In genomic region chr1:72237007-72237775, GRCm38 (mm10) we compare ENCODE assay signal across 8 mouse cellular contexts. TPM values are rescaled to one million over a fixed set of nuclear protein-coding genes. Genes with fewer than 3 reads are reported as not detected.
DNase-seq lines count a peak whose midpoint lies in the region; ATAC-seq and TF ChIP-seq lines count a peak whose summit lies in the region.

No protein-coding gene starts in this region.

- H3K27ac ChIP-seq in liver, adult 2 months (replicated peaks; ENCODE audit: insufficient read depth, low read depth, low read length) = no peak overlapping the region
- no peak overlapping the region for H3K27ac ChIP-seq in embryonic facial prominence, embryonic 15.5 days (replicated peaks)
- H3K27ac ChIP-seq in intestine, embryonic 14.5 days (ENCODE audit: low read depth) = no peak overlapping the region
- H3K27ac ChIP-seq in liver, embryonic 15.5 days (replicated peaks) = no peak overlapping the region

- DNase-seq in liver, adult 2 months (ENCODE audit: extremely low read depth, low read depth, low spot score) = peak; percentile 59
- DNase-seq in liver = no peak
- DNase-seq in Muller cell, postnatal 12 days (ENCODE audit: inconsistent ontology term) = peak; percentile 64
- DNase-seq in intestine, embryonic 14.5 days (ENCODE audit: low spot score) = no peak
- peak; percentile 27 to 36 for DNase-seq in right cerebral cortex, postnatal 36 days (ENCODE audit: low spot score in 2 of 2)
- no peak for DNase-seq in gastrocnemius, postnatal 25 days

- no peak for TF ChIP-seq POLR2A in liver, adult 2 months (IDR thresholded peaks at IDR 0.05; ENCODE audit: extremely low read depth, insufficient read depth, low read length)

- no peaks in the 10 kb centered on the region for H3K79me2 ChIP-seq in liver, adult 2 months (ENCODE audit: control insufficient read depth, insufficient read depth, low read length)

- H3K36me3 ChIP-seq in liver, adult 2 months (ENCODE audit: control insufficient read depth, insufficient read depth, low read length) = no peaks in the 10 kb centered on the region
- H3K36me3 ChIP-seq in embryonic facial prominence, embryonic 15.5 days = no peaks in the 10 kb centered on the region
- no peaks in the 10 kb centered on the region for H3K36me3 ChIP-seq in intestine, embryonic 14.5 days (ENCODE audit: control insufficient read depth, insufficient read depth, low read length)
- no peaks in the 10 kb centered on the region for H3K36me3 ChIP-seq in liver, embryonic 15.5 days (replicated peaks)

- H3K4me1 ChIP-seq in liver, adult 2 months (ENCODE audit: control insufficient read depth, insufficient read depth, low read length) = no peaks in the 10 kb centered on the region
- peaks cover 5% of the 10 kb centered on the region; the same call in 1 of the 2 replicates for H3K4me1 ChIP-seq in embryonic facial prominence, embryonic 15.5 days
- no peaks in the 10 kb centered on the region; the same call in 1 of the 2 replicates for H3K4me1 ChIP-seq in intestine, embryonic 14.5 days (replicated peaks; ENCODE audit: control insufficient read depth, insufficient read depth, low read length)
- H3K4me1 ChIP-seq in liver, embryonic 15.5 days (replicated peaks) = peaks cover 10% of the 10 kb centered on the region

- TF ChIP-seq CTCF in liver, adult 2 months (IDR thresholded peaks at IDR 0.05; ENCODE audit: low read depth, low read length) = no peak

- WGBS in liver, adult 2 months = 5% methylated on average over 13 of the region's 13 CpGs
- WGBS in embryonic facial prominence, embryonic 15.5 days = 2% methylated on average over 13 of the region's 13 CpGs
- WGBS in intestine, embryonic 14.5 days = 5% methylated on average over 11 of the region's 13 CpGs
- 1% methylated on average over 13 of the region's 13 CpGs for WGBS in liver, embryonic 15.5 days (ENCODE audit: insufficient replicate concordance)

- peak; percentile 34; the same call in 1 of the 2 replicates for ATAC-seq in embryonic facial prominence, embryonic 15.5 days (ENCODE audit: insufficient number of reproducible peaks, low FRiP score, low TSS enrichment, low read depth)
- ATAC-seq in intestine, embryonic 14.5 days (replicated peaks; ENCODE audit: low FRiP score, low TSS enrichment, low read depth) = no peak; the same call in none of the 2 replicates
- ATAC-seq in liver, embryonic 15.5 days (ENCODE audit: insufficient read depth) = peak; percentile 84

- no peak overlapping the region for H3K4me3 ChIP-seq in liver, adult 2 months (ENCODE audit: insufficient read depth, low read depth, low read length)
- H3K4me3 ChIP-seq in embryonic facial prominence, embryonic 15.5 days (replicated peaks) = peak overlapping the region; percentile 29
- H3K4me3 ChIP-seq in intestine, embryonic 14.5 days (ENCODE audit: low read depth, low read length) = peak overlapping the region; percentile 20; the same call in 1 of the 2 replicates
- no peak overlapping the region for H3K4me3 ChIP-seq in liver, embryonic 15.5 days (replicated peaks)

- no peaks in the 10 kb centered on the region; the same call in 1 of the 2 replicates for H3K27me3 ChIP-seq in liver, adult 2 months (ENCODE audit: control insufficient read depth, insufficient read depth, low read length)
- no peaks in the 10 kb centered on the region for H3K27me3 ChIP-seq in embryonic facial prominence, embryonic 15.5 days
- H3K27me3 ChIP-seq in intestine, embryonic 14.5 days (replicated peaks; ENCODE audit: control insufficient read depth, insufficient read depth, low read length) = 0 out of 2 replicates have a peak, but pooled peaks cover 3% of the 10 kb centered on the region
- H3K27me3 ChIP-seq in liver, embryonic 15.5 days = peaks cover 47% of the 10 kb centered on the region

- no peaks in the 10 kb centered on the region for H3K9me3 ChIP-seq in embryonic facial prominence, embryonic 15.5 days (replicated peaks)
- no peaks in the 10 kb centered on the region for H3K9me3 ChIP-seq in intestine, embryonic 14.5 days (ENCODE audit: control insufficient read depth, low read length)
- H3K9me3 ChIP-seq in liver, embryonic 15.5 days (replicated peaks) = no peaks in the 10 kb centered on the region

- H3K4me2 ChIP-seq in embryonic facial prominence, embryonic 15.5 days (replicated peaks) = peak overlapping the region; percentile 38
- H3K4me2 ChIP-seq in intestine, embryonic 14.5 days (ENCODE audit: low read length) = peak overlapping the region; percentile 43
- H3K4me2 ChIP-seq in liver, embryonic 15.5 days = no peak overlapping the region; the same call in 1 of the 2 replicates

- H3K9ac ChIP-seq in liver, adult 2 months (ENCODE audit: low read depth, low read length) = no peak overlapping the region
- no peak overlapping the region for H3K9ac ChIP-seq in embryonic facial prominence, embryonic 15.5 days
- no peak overlapping the region for H3K9ac ChIP-seq in intestine, embryonic 14.5 days (ENCODE audit: low read length)
- H3K9ac ChIP-seq in liver, embryonic 15.5 days = no peak overlapping the region

RNA-seq across cellular contexts. Expression of gene Mreg, which starts 25.1 kb away (rescaled TPM):
- 19.5 and 27.9 TPM in 2 replicates for total RNA-seq in liver, adult 2 months (2014; rRNA removed)
- polyA plus RNA-seq in liver, adult 2 months (2012; rRNA removed) = 43.1 and 56.6 TPM in 2 replicates
- polyA plus RNA-seq in embryonic facial prominence, embryonic 15.5 days (2015; fragmentation: Nextera tagmentation; extraction: Ambion mirVana) = 9.8 and 10.4 TPM in 2 replicates
- 9.6 and 12.4 TPM in 2 replicates for polyA plus RNA-seq in intestine, embryonic 14.5 days (2014; fragmentation: Nextera tagmentation; extraction: Ambion mirVana)
- polyA plus RNA-seq in liver, embryonic 15.5 days (2015; fragmentation: Nextera tagmentation; extraction: Ambion mirVana) = 7.6 and 8.1 TPM in 2 replicates
- total RNA-seq in gastrocnemius, postnatal 25 days (2021) = 10 to 100 TPM; 39.6 to 50.5 TPM

RNA-seq across cellular contexts. Expression of gene Pecr, which starts 46.9 kb away (rescaled TPM):
- 262 and 269 TPM in 2 replicates for total RNA-seq in liver, adult 2 months (2014; rRNA removed)
- 228 and 250 TPM in 2 replicates for polyA plus RNA-seq in liver, adult 2 months (2012; rRNA removed)
- 35.6 and 37.1 TPM in 2 replicates for polyA plus RNA-seq in embryonic facial prominence, embryonic 15.5 days (2015; fragmentation: Nextera tagmentation; extraction: Ambion mirVana)
- 41.3 and 46.1 TPM in 2 replicates for polyA plus RNA-seq in intestine, embryonic 14.5 days (2014; fragmentation: Nextera tagmentation; extraction: Ambion mirVana)
- polyA plus RNA-seq in liver, embryonic 15.5 days (2015; fragmentation: Nextera tagmentation; extraction: Ambion mirVana) = 66.1 and 71.5 TPM in 2 replicates
- 10 to 100 TPM; 19.1 to 20.7 TPM for total RNA-seq in gastrocnemius, postnatal 25 days (2021)

RNA-seq across cellular contexts. Expression of gene Tmem169, which starts 47.0 kb away (rescaled TPM):
- total RNA-seq in liver, adult 2 months (2014; rRNA removed) = 0.13 and 0.18 TPM in 2 replicates
- polyA plus RNA-seq in liver, adult 2 months (2012; rRNA removed) = 0.14 and 0.16 TPM in 2 replicates
- polyA plus RNA-seq in embryonic facial prominence, embryonic 15.5 days (2015; fragmentation: Nextera tagmentation; extraction: Ambion mirVana) = 3.1 and 3.7 TPM in 2 replicates
- polyA plus RNA-seq in intestine, embryonic 14.5 days (2014; fragmentation: Nextera tagmentation; extraction: Ambion mirVana) = 4.2 TPM in 2 replicates
- polyA plus RNA-seq in liver, embryonic 15.5 days (2015; fragmentation: Nextera tagmentation; extraction: Ambion mirVana) = 0.79 and 0.96 TPM in 2 replicates
- total RNA-seq in gastrocnemius, postnatal 25 days (2021) = not detected

Comparison
In these comparisons a context has a peak if more than half of its experiments do, and no peak if none do; other contexts are left out.
1. DNase-seq: peak in liver, adult 2 months (single experiment), Muller cell, postnatal 12 days (single experiment) and right cerebral cortex, postnatal 36 days (2 of 2); none in liver (single experiment), intestine, embryonic 14.5 days (single experiment) and gastrocnemius, postnatal 25 days (single experiment).
2. H3K4me3 ChIP-seq: peak in embryonic facial prominence, embryonic 15.5 days (single experiment) and intestine, embryonic 14.5 days (single experiment); none in liver, adult 2 months (single experiment) and liver, embryonic 15.5 days (single experiment).